Mouse (Mus musculus): ENCODE measurements around the gene Slc20a1. TPM values are rescaled to one million over a fixed set of nuclear protein-coding genes. Genes with fewer than 3 reads are reported as not detected.
A peak's percentile ranks its signal among the peaks of the same experiment; 100 is the strongest.

Slc20a1 gene
- 5.6 and 7.3 TPM in 2 replicates for polyA plus RNA-seq (2012; ENCODE audit: insufficient read depth, insufficient read length, missing spikeins)

DNA sequence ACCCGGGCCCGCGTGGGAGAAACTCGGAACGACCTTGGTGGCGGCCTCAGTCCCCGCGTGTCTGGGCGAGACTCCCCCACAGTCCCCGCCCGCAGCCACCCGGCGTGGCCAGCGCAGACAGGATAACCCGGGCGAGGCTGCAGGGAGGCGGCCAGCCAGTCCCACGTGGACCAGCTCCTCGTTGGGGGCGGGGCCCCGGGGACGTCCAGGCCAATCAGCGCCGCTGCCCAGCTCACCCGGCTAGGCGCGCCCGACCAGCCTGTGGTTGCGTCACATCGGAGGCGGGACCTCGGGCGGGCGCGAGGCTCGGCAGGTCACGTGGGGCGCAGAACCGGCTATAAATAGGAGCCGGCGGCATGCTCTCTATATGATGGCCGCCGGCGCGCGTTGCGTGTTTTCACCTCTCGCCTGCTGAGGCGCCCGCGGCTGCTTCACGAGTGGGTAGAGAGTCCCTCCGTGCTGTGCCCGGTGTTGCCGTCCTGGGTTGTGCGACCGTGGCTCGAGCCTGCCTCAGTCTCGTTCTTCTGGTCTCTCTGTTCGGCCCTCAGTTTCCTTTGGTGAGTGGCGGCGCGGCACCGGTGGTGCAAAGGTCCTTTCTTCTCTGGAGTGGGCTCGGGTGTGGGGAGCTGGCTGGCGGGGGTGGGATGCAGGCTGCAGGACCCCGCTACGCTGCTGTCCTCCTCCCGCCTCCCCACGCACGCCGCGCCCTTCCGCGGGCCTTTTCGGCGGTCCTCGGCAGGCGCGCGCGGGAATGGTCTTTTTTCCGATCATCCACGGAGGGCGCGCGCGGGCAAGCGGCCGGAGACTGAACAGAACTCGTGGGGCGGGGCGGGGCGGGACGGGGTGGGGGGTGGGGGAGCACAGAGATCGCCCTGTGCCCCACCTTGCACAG is at the start of gene Slc20a1:
Gene Slc20a1 (plus strand): TSS at position 329 of the 892 bp plus-strand sequence.
- peak within 1 kb of the TSS; percentile 93 for H3K27ac ChIP-seq (replicated peaks; ENCODE audit: low read depth, low read length)
- peaks cover 2% of the 10 kb centered on the region; the same call in 1 of the 2 replicates for H3K4me1 ChIP-seq (ENCODE audit: control insufficient read depth, insufficient read depth, insufficient read length, low read length)
- H3K4me3 ChIP-seq (ENCODE audit: insufficient read depth, low read depth, low read length), result peak within 1 kb of the TSS; percentile 98

GRCm38 (mm10) chr2:129148836-129149235 is 49.7 kb upstream of the Slc20a1 start:
- Histone ChIP-seq H3K27ac (replicated peaks; ENCODE audit: low read depth, low read length) (no peak overlapping the region), H3K4me3 (ENCODE audit: insufficient read depth, low read depth, low read length) (no peak overlapping the region), H3K4me1 (ENCODE audit: control insufficient read depth, insufficient read depth, insufficient read length, low read length) (no peaks in the 10 kb centered on the region)

DNA sequence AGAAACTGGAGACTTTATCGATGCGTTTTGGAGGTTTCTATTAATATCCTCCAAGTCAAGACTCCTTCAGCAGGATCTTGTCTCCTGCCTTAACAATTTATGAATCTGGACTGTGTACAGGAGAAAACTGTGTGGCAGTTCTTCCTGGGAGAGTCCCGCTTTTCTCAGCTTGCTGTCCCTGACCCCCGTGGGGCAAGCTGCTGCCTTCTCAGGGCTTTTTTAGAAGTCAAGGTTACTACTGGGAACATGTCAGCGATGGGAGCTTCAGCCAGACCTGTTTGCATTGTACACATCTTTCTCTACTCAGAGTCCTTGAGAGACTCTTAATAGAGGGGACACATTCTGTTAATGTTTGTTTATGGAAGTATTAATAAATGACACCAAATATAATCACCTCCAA is 48.2 kb upstream of the Slc20a1 start:
- H3K4me1 ChIP-seq (ENCODE audit: control insufficient read depth, insufficient read depth, insufficient read length, low read length), result no peaks in the 10 kb centered on the region
- no peak overlapping the region for H3K4me3 ChIP-seq (ENCODE audit: insufficient read depth, low read depth, low read length)
- H3K27ac ChIP-seq (replicated peaks; ENCODE audit: low read depth, low read length), result no peak overlapping the region

DNA sequence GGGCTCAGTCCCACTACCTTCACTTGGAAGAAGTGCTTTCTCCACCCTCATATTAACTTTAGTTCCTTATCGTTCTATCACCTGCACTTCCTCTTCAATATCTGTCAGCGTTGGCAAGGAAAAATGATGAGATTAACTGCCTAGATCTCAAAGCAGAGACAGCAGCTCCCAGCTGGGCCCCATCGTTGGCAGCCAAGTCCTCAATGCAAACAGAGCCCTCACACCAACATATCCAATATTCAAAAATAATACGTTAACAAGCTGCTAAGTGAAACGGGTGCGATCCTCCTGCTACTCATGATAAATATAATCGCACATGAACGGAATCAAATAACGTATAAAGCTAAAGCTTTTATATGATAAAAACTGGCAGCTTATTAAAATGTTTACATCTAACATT is 47.5 kb upstream of the Slc20a1 start:
- Histone ChIP-seq H3K4me1 (ENCODE audit: control insufficient read depth, insufficient read depth, insufficient read length, low read length) (no peaks in the 10 kb centered on the region), H3K27ac (replicated peaks; ENCODE audit: low read depth, low read length) (no peak overlapping the region), H3K4me3 (ENCODE audit: insufficient read depth, low read depth, low read length) (no peak overlapping the region)

DNA sequence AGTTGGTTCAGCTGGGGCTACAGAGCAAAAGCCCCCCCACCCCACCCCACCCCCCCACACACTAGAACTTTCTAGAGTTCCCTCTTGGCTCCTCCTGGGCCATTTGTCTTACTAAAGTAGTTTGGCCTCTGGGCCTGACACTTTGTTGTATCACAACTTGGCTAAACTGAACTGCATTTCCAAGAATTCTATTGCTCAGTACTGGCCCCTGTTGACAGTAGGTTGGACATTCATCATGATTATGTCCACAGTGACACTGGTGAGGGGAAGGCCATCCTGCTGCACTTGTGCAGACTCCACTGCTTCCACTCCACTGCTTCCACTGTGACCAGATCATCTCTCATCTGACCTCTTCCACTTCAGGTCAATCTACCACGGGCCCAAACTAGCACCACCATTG is 45.8 kb upstream of the Slc20a1 start:
- H3K27ac ChIP-seq (replicated peaks; ENCODE audit: low read depth, low read length), result no peak overlapping the region
- H3K4me3 ChIP-seq (ENCODE audit: insufficient read depth, low read depth, low read length), result no peak overlapping the region
- no peaks in the 10 kb centered on the region for H3K4me1 ChIP-seq (ENCODE audit: control insufficient read depth, insufficient read depth, insufficient read length, low read length)

DNA sequence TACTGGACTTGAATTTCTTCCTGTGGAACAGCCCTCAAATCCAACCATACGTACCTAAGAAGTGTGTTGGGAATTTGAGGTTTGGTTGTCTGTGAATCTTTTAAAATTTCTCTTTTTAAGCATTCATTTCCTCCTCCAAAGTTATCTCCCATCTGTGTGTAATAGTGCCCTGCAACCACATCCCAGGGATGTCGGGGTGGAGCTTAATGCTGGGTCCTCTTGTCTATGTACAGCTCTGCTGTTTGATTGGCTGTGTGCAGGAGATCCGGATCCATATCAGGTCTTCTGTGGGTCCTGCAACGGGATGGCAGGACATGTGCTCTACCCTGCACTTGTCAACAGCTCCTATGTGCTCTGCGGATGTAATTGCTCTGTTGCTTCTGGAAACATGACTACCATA is 33.7 kb upstream of the Slc20a1 start:
- Histone ChIP-seq H3K27ac (replicated peaks; ENCODE audit: low read depth, low read length) (no peak overlapping the region), H3K4me3 (ENCODE audit: insufficient read depth, low read depth, low read length) (no peak overlapping the region), H3K4me1 (ENCODE audit: control insufficient read depth, insufficient read depth, insufficient read length, low read length) (no peaks in the 10 kb centered on the region; the same call in 1 of the 2 replicates)

- H3K27ac ChIP-seq (replicated peaks; ENCODE audit: low read depth, low read length), result no peak overlapping the region
- H3K4me1 ChIP-seq (ENCODE audit: control insufficient read depth, insufficient read depth, insufficient read length, low read length), result no peaks in the 10 kb centered on the region; the same call in 1 of the 2 replicates
- H3K4me3 ChIP-seq (ENCODE audit: insufficient read depth, low read depth, low read length), result no peak overlapping the region
These were observed 31.8 kb upstream of the Slc20a1 start for GRCm38 (mm10) chr2:129166466-129167463.

DNA sequence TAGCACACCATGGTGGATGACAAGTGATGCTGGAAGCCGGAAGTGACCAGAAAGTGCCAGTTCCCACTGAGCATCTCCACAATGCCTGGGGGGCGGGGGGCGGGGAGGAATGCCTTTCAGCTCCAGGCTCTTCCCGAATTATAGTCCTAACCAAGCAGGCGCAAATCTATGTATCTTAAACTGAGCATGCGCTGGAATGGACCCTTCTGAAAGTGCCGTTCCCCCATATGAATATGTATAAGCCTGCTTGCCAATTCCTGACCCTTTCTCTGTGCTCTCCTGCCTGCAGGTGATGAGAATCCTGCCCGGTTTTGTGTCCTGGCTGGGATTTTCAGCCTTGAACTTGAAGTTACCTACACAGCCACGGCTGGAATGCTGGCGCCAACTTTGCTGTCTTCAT is 25.2 kb upstream of the Slc20a1 start:
- no peak overlapping the region for H3K4me3 ChIP-seq (ENCODE audit: insufficient read depth, low read depth, low read length)
- H3K4me1 ChIP-seq (ENCODE audit: control insufficient read depth, insufficient read depth, insufficient read length, low read length), result no peaks in the 10 kb centered on the region
- H3K27ac ChIP-seq (replicated peaks; ENCODE audit: low read depth, low read length), result no peak overlapping the region

GRCm38 (mm10) chr2:129174474-129174873 is 24.1 kb upstream of the Slc20a1 start:
- no peak overlapping the region for H3K4me3 ChIP-seq (ENCODE audit: insufficient read depth, low read depth, low read length)
- no peak overlapping the region for H3K27ac ChIP-seq (replicated peaks; ENCODE audit: low read depth, low read length)
- no peaks in the 10 kb centered on the region for H3K4me1 ChIP-seq (ENCODE audit: control insufficient read depth, insufficient read depth, insufficient read length, low read length)

- H3K27ac ChIP-seq (replicated peaks; ENCODE audit: low read depth, low read length), result no peak overlapping the region
- H3K4me3 ChIP-seq (ENCODE audit: insufficient read depth, low read depth, low read length), result no peak overlapping the region
- H3K4me1 ChIP-seq (ENCODE audit: control insufficient read depth, insufficient read depth, insufficient read length, low read length), result no peaks in the 10 kb centered on the region
These were observed 22.9 kb upstream of the Slc20a1 start for GRCm38 (mm10) chr2:129175636-129176035.

DNA sequence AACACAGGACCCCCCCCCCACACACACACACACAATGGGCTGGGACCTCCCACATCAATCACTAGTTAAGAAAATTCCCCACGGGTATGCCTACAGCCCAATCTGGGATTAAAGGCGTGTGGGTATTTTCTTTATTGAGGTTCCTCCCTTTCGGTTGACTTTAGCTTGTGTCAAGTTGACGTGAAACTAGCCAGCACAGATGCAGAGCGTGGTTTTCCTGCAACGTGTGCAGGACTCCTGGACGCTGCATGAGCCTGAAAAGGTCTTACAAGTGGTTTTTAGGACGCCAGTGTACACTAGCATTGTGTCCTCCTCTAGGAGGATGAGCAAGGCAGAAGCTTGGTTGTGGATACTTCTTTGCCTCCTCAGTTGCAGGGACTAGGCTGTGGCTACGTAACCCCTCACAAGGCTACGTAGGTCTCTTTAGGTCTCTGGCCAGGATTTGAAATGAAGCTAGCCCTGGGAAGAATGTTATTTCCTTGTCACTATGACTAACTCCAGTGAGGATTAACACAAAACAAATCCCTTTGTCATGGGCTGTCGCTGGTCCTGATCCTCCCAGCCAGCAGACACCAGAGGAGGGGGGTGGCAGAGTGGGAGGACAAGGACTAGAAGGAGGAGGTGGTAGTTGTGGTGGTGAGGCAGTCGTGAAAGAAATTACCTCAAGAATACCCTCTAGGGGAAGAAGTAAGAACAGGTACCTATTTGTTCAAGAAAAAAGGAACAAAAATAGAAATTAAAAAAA is 21.7 kb upstream of the Slc20a1 start:
- Histone ChIP-seq H3K4me1 (ENCODE audit: control insufficient read depth, insufficient read depth, insufficient read length, low read length) (no peaks in the 10 kb centered on the region), H3K27ac (replicated peaks; ENCODE audit: low read depth, low read length) (no peak overlapping the region), H3K4me3 (ENCODE audit: insufficient read depth, low read depth, low read length) (no peak overlapping the region)

- Histone ChIP-seq H3K4me1 (ENCODE audit: control insufficient read depth, insufficient read depth, insufficient read length, low read length) (no peaks in the 10 kb centered on the region), H3K4me3 (ENCODE audit: insufficient read depth, low read depth, low read length) (no peak overlapping the region), H3K27ac (replicated peaks; ENCODE audit: low read depth, low read length) (no peak overlapping the region)
These were observed 20.9 kb upstream of the Slc20a1 start for GRCm38 (mm10) chr2:129177661-129178060.

DNA sequence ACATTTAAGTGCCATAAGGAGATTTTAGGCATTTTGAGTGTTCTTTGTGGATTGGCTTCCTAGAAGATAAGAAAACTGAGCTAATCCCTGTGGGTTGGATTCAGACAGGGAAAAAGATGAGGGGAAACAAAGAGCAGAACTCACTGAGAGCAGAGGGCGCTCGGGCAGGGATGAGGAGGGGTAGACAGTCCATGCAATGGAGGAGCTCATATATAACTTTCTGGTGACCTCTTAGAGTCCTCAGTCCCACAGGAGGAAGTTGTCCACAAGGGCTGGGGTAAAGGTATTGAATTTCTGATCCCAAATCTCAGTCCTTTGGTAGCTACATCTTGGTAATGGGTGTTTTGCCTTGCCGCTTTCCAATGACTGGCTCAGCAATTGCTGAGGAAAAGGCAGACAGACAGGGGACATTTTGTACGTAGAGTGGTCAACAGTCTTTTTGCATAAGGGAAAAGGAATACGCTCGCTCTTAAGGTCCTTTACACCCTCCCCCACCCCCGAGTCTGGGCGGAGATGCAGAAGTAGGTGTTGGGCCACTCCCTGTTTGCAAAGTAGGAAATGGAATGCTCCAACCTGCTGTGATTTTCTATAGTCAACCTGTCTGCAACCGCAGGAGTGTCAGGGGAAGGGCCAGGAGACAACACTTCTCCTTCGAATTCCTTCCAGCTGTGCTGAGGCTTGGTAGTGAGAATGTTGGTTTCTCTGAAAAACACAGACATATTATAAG is 20.2 kb upstream of the Slc20a1 start:
- H3K4me3 ChIP-seq (ENCODE audit: insufficient read depth, low read depth, low read length), result no peak overlapping the region
- H3K27ac ChIP-seq (replicated peaks; ENCODE audit: low read depth, low read length), result no peak overlapping the region
- no peaks in the 10 kb centered on the region for H3K4me1 ChIP-seq (ENCODE audit: control insufficient read depth, insufficient read depth, insufficient read length, low read length)
